Mouse (Mus musculus): ENCODE measurements at regions not wholly inside any gene's neighbourhood (a gene's known extent, or its start where the extent isn't known, plus 50 kb on each side); places are given as distances from the start of the nearest gene placed in this dataset.

DNA sequence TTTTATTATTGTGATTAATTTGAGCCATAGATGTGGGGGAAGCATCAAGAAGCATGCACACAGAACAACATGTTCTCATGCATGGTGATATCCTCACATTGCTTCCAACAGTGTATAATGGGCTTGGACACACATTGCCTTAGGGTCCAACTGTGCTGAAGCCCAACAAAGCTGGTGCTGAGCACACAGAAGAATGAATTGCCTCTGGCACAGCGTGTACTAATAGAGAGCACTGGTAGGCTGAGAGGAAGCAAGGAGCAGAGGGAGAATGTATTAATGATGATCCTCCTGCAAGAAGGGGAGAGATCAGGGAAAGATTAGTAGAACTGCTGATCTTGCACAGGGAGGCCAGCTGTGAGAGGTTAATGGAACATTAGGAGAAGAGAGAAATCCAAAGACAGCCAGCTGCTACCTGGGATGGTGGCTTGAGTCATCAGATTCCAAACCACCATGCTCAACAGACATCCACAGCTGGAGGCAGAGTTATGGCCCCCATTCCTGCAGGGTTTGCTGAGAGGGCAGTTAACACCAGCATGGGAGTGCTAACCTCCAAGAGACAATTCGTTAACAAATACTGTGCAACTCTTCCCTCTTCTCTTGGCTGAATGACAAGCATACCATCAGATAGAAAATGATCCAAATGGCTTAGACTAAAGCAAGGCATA lies 311.6 kb upstream of the Lrrc4c start:
- DNase-seq (ENCODE audit: low read depth, low spot score): peak; percentile 20

All from mesoderm, embryonic 11.5 days (tissue).